Mouse (Mus musculus) spleen, postnatal 10 days (tissue): Measurements from ENCODE around the gene 5430403G16Rik.
"Not testable (repeated sequence)": the region's sequence is repeated elsewhere in the genome, so short reads cannot be mapped to it uniquely, and the experiment has no call there.

Experiments
- DNase-seq, 2 experiments: peaks; one replicate each; pipeline ENCODE4 v3.0.0; 2021 to 2022; ENCODE audit warnings: low spot score in 2 of 2

5430403G16Rik gene

DNA sequence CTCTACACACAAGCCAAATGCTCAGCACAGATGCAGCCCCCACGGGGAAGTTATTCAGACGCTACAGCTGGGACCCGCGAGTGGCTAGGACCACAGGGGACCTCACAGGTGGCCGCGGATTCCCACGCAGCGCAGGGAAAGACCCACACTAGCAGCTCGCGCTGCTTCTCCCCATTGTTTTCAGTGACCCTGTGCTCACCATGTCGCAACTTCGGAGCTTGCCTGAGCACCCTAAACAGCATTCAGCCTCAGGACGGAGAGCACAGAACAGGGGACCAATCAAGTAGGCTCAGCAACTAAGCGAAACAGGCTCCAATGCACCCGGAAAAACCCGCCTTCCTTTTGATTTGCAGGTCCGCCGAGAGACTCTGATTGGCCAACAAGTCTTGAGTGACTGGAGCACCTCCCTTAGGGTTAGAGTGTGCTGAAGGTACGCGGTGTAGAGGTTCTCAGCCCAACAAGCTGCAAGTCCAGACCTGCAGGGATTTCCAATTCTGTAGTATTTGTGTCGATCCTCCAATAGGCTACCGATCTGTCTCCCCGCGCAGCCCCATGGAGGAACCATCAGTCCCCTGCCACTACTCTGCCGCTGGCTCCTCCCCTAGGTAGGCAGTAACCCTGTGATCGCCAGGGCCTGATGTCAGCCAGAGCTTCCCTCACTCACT, at the start of gene 5430403G16Rik:
TSS of gene 5430403G16Rik (minus strand) at position 505 of the 665 bp plus-strand sequence.
- peak; percentile 41 to 70 for DNase-seq

DNA sequence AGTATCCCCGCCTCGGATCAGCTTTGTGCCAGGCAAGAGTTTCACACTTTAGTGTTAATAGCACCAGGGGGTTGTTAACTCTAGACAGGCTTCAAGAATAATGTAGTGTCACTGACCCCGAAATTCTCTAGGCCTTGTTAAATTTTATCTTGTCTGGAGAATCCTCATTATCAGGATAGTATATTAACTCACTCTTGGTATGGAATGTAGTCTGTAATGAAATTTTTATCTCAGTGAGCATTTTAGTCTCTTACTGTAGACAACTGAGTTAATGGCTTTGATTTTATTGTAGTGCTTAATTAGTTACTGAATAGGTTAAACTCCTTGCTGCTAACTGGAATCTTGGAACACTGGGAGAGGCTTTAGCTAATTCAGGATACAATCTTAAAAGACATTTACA, 26.5 kb upstream of the 5430403G16Rik start:
- not testable (repeated sequence) for DNase-seq

DNA sequence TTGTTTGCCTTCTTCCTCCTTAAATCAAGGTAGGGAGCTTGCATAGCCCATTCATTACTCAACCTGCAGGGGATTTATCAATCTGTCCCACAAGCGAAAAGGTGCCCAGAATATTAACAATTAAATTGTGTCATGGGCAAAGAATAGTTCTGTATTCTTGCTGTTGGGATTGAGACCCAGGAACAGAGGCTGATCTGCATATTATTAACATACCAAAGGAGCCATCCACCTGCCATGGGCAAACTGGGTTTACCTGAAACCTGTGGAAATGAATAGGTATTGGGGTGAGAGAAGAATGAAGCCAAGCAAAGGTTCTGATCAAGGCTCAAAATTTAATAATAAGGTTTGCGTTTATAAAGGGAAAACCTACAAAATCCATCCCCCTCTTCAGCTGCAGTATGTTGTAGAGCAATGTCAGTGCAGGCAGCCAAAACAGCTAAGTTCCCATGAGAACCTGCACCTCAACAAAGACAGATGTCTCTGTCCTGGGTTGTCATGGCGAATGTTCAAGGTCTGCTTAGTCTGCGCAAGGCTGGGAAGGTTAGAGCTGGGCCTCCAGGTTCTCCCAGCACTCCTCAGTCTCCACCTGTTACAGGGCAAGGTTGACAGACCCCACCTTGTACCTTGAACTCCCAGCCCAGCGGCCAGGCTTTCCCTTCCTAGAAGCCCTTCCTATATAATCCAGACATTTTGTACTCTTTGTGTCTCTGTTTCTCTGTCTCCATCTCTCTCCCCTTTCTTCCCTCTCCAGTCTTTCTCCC, 544 bp upstream of the 5430403G16Rik start:
- not testable (repeated sequence) for DNase-seq

DNA sequence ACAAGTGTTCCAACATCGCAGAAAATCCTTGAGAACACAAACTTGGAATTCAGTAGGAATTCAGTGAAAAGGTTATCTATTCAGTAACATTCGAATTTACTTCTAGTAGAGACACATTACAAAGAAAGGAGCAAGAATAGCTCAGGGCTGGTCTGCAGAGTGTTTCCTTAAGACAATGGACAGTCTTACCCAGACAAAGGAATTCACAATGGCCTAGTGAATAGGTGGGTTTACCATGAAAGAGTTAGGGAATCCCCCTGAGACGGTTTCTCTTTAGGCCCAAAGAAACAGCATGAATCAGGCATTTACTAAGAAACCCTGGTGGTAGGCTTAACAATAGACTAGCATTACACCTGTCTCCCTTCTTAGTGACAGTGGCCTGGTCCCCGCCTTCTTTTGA, 7.9 kb downstream of the 5430403G16Rik start:
- DNase-seq = no peak
